Mouse (Mus musculus): Measurements from ENCODE around the gene Cd247. TPM values are rescaled to one million over a fixed set of nuclear protein-coding genes. Genes with fewer than 3 reads are reported as not detected.

Gene Cd247
- polyA plus RNA-seq, 2 experiments, result 0.07 to 0.47 TPM

DNA sequence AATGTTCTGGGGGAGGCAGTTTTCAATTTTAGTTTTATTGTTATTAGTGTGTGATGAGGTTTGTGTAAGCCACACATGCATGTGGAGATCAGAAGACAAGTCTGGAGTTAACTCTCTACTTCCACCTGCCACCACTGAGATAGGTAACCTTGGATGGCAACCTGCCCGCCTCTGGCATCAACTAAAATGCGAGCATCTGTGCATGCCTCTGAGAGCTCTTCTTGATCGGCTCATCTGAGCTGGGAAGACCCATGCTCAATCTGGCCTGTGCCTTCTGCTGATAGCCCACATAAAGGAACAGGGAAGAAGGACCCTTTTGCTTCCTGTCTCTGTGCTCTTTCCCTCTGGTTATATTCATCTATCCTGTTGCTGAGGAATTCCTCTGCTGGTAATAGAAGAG, 121.0 kb downstream of the Cd247 start:
- TF ChIP-seq CTCF (IDR thresholded peaks at IDR 0.05; ENCODE audit: low read depth), result no peak
- no peak for TF ChIP-seq EP300 (IDR thresholded peaks at IDR 0.05; ENCODE audit: low read depth)
- Histone ChIP-seq H3K36me3 (replicated peaks; ENCODE audit: control insufficient read depth, insufficient read depth, low read depth) (no peaks in the 10 kb centered on the region), H3K9ac (replicated peaks) (no peak overlapping the region), H3K9me3 (ENCODE audit: control insufficient read depth, low read length) (no peaks in the 10 kb centered on the region), H3K27ac (no peak overlapping the region), H3K4me3 (ENCODE audit: insufficient read depth in 1 of 2, low read depth in 2 of 2, low read length in 2 of 2) (no peak overlapping the region), H3K4me1 (replicated peaks; ENCODE audit: control insufficient read depth in 2 of 2, insufficient read depth in 2 of 2, low read length in 1 of 2) (peaks cover 0 to 2% of the 10 kb centered on the region in 2 experiments; a peak in 1 of 4 replicates), H3K4me2 (ENCODE audit: low read depth) (no peak overlapping the region), H3K27me3 (ENCODE audit: control insufficient read depth, insufficient read depth, low read length) (no peaks in the 10 kb centered on the region)
- DNase-seq (ENCODE audit: low read depth in 3 of 3, low spot score in 3 of 3) (no peak), ATAC-seq (ENCODE audit: insufficient read depth) (no peak)
- WGBS (ENCODE audit: insufficient replicate concordance), result 77% methylated on average over 3 of the region's 3 CpGs

DNA sequence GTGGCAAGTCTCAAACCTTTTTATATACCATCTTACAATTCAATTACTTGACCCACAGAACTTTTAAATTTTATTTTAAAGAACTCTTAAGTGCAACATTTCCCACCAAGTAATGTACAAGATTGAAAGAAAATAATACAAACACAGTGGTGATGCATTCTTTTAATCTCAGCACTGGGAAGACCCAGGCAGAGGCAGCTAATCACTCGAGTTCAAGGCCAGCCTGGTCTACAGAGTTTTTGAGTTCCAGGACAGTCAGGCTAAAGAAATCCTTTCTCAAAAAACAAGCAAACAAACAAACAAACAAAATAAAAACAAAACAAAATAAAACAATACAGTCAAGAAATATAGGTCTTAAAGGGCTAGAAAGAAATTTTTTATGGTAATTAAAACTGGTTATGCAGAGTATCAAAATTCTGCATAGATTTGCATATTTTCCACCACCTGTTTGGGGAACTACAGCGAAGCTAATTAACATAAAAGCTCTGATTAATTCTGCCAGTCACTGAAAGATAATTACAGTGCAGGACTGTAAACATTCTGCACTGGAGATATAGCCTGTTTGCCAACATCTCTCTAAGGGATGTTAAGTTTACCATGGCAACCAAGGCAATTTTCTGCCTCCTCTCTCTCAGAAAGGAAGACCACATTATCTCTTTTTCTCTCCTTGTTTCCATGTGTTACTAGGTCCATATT, 125.4 kb downstream of the Cd247 start:
- Histone ChIP-seq H3K4me3 (ENCODE audit: insufficient read depth in 1 of 2, low read depth in 2 of 2, low read length in 2 of 2) (no peak overlapping the region), H3K27me3 (ENCODE audit: control insufficient read depth, insufficient read depth, low read length) (no peaks in the 10 kb centered on the region), H3K9me3 (ENCODE audit: control insufficient read depth, low read length) (no peaks in the 10 kb centered on the region), H3K9ac (replicated peaks) (no peak overlapping the region), H3K4me1 (replicated peaks; ENCODE audit: control insufficient read depth in 2 of 2, insufficient read depth in 2 of 2, low read length in 1 of 2) (no peaks in the 10 kb centered on the region), H3K4me2 (ENCODE audit: low read depth) (no peak overlapping the region), H3K27ac (no peak overlapping the region), H3K36me3 (replicated peaks; ENCODE audit: control insufficient read depth, insufficient read depth, low read depth) (no peaks in the 10 kb centered on the region)
- 71% methylated on average over 2 of the region's 2 CpGs for WGBS (ENCODE audit: insufficient replicate concordance)
- DNase-seq (ENCODE audit: low read depth in 3 of 3, low spot score in 3 of 3) (no peak), ATAC-seq (ENCODE audit: insufficient read depth) (no peak)
- TF ChIP-seq CTCF (IDR thresholded peaks at IDR 0.05; ENCODE audit: low read depth), result no peak
- TF ChIP-seq EP300 (IDR thresholded peaks at IDR 0.05; ENCODE audit: low read depth), result no peak

DNA sequence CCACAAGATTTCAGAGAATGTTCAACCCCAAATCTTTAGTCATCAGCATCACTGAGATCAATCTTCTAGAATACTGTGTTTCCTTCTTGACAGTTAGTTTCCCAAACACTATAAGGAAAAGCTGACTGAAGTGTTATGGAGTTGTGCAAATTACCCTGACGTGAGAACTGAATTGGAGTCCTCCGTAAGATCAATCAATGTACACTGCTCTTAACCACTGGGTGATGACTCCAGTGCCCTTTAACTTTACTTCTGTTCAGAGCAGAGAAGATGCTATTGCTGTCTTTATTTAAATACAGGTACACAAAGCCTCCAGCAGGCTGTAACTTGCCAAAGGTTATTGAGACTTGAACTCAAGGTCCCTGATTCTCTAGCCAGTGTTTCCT, 125.9 kb downstream of the Cd247 start:
- ATAC-seq (ENCODE audit: insufficient read depth), result no peak
- Histone ChIP-seq H3K9me3 (ENCODE audit: control insufficient read depth, low read length) (no peaks in the 10 kb centered on the region), H3K27ac (no peak overlapping the region), H3K4me1 (replicated peaks; ENCODE audit: control insufficient read depth in 2 of 2, insufficient read depth in 2 of 2, low read length in 1 of 2) (no peaks in the 10 kb centered on the region), H3K27me3 (ENCODE audit: control insufficient read depth, insufficient read depth, low read length) (no peaks in the 10 kb centered on the region), H3K36me3 (replicated peaks; ENCODE audit: control insufficient read depth, insufficient read depth, low read depth) (no peaks in the 10 kb centered on the region), H3K9ac (replicated peaks) (no peak overlapping the region), H3K4me3 (ENCODE audit: insufficient read depth in 1 of 2, low read depth in 2 of 2, low read length in 2 of 2) (no peak overlapping the region), H3K4me2 (ENCODE audit: low read depth) (no peak overlapping the region)
- 89% methylated on average over 2 of the region's 2 CpGs for WGBS (ENCODE audit: insufficient replicate concordance)
- no peak for DNase-seq (ENCODE audit: low read depth in 3 of 3, low spot score in 3 of 3)
- TF ChIP-seq EP300 (IDR thresholded peaks at IDR 0.05; ENCODE audit: low read depth), result no peak
- TF ChIP-seq CTCF (IDR thresholded peaks at IDR 0.05; ENCODE audit: low read depth), result no peak

DNA sequence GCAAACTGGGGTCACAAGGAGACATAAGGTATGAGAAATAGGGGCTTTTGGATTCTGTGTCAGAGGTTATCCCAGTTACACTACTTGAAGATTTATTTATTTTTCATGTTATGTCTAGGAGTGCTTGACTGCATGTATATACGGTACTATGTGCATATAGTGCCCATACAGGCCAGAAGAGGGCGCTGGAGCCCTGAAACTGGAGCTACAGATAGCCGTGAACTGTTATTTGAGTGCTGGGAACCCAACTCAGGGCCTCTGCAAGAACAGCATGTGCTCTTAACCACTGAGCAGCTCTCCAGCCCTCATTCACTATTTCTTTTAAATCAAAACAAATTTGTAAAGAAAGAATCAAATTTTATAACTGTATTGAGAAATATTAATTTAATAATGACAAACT, 132.5 kb downstream of the Cd247 start:
- H3K27me3 ChIP-seq (ENCODE audit: control insufficient read depth, insufficient read depth, low read length), result no peaks in the 10 kb centered on the region
- H3K9me3 ChIP-seq (ENCODE audit: control insufficient read depth, low read length), result no peaks in the 10 kb centered on the region
- no peak overlapping the region for H3K4me3 ChIP-seq (ENCODE audit: insufficient read depth in 1 of 2, low read depth in 2 of 2, low read length in 2 of 2)
- 61% methylated on average over 3 of the region's 3 CpGs for WGBS (ENCODE audit: insufficient replicate concordance)
- DNase-seq (ENCODE audit: low read depth in 3 of 3, low spot score in 3 of 3) (no peak), ATAC-seq (ENCODE audit: insufficient read depth) (no peak)
- H3K4me2 ChIP-seq (ENCODE audit: low read depth), result no peak overlapping the region
- H3K27ac ChIP-seq, result no peak overlapping the region
- no peaks in the 10 kb centered on the region for H3K36me3 ChIP-seq (replicated peaks; ENCODE audit: control insufficient read depth, insufficient read depth, low read depth)
- no peaks in the 10 kb centered on the region for H3K4me1 ChIP-seq (replicated peaks; ENCODE audit: control insufficient read depth in 2 of 2, insufficient read depth in 2 of 2, low read length in 1 of 2)
- H3K9ac ChIP-seq (replicated peaks), result no peak overlapping the region
- TF ChIP-seq CTCF (IDR thresholded peaks at IDR 0.05; ENCODE audit: low read depth) (peak; percentile 21), EP300 (IDR thresholded peaks at IDR 0.05; ENCODE audit: low read depth) (no peak)

DNA sequence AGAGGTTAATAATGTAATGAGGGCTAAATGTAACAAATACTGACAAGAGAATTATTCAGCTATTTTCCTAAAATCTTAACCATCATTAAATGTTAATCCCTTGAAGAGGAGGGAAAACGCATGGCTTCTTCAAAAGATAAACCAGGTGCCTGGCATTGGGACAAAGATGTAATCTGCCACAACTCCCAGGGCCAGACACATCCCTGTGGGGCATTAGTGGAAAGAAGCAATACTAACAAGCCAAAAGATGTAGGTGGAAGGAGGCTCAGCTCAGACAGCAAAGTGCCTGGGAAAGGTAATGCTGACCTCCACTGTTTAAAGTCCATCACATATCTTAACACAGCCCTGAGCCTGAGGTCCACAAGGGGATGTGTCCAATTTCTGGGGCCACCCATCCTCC, 134.0 kb downstream of the Cd247 start:
- TF ChIP-seq CTCF (IDR thresholded peaks at IDR 0.05; ENCODE audit: low read depth), result no peak
- TF ChIP-seq EP300 (IDR thresholded peaks at IDR 0.05; ENCODE audit: low read depth), result no peak
- no peak for DNase-seq (ENCODE audit: low read depth in 3 of 3, low spot score in 3 of 3)
- Histone ChIP-seq H3K4me3 (ENCODE audit: insufficient read depth in 1 of 2, low read depth in 2 of 2, low read length in 2 of 2) (no peak overlapping the region), H3K27me3 (ENCODE audit: control insufficient read depth, insufficient read depth, low read length) (no peaks in the 10 kb centered on the region), H3K4me1 (replicated peaks; ENCODE audit: control insufficient read depth in 2 of 2, insufficient read depth in 2 of 2, low read length in 1 of 2) (no peaks in the 10 kb centered on the region), H3K9me3 (ENCODE audit: control insufficient read depth, low read length) (no peaks in the 10 kb centered on the region), H3K36me3 (replicated peaks; ENCODE audit: control insufficient read depth, insufficient read depth, low read depth) (no peaks in the 10 kb centered on the region), H3K9ac (replicated peaks) (no peak overlapping the region), H3K27ac (no peak overlapping the region), H3K4me2 (ENCODE audit: low read depth) (no peak overlapping the region)
- 72% methylated on average over 1 of the region's 1 CpGs for WGBS (ENCODE audit: insufficient replicate concordance)
- ATAC-seq (ENCODE audit: insufficient read depth), result no peak

Measured in liver, embryonic 14.5 days (tissue).